Comparison of ENCODE assay signal across 8 mouse cellular contexts in the genomic region with DNA sequence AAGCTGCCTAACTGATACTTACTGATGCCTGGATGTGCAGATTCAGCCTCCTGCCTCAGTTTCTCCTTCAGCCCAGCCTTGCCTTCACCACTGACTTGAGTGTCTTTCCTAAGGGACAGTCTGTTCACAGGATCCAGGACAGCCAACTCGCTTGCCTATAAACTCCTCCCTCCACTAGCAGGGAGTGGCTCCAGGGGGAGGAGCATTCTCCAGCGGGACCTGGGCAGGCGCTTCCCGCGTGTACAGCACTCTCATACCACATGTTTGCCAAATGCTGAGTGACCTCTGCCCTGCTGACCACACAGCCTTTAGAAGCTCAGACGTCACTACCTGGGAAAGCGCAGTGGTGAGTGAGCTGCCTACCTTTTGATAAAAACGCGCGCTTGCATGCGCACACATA. TPM values are rescaled to one million over a fixed set of nuclear protein-coding genes. Genes with fewer than 3 reads are reported as not detected.
DNase-seq lines count a peak whose midpoint lies in the region; ATAC-seq and TF ChIP-seq lines count a peak whose summit lies in the region.

No protein-coding gene starts in this region.

- WGBS in forebrain, postnatal 0 days, result 23% methylated on average over 11 of the region's 11 CpGs
- WGBS in midbrain, embryonic 14.5 days, result 25% methylated on average over 11 of the region's 11 CpGs

- ATAC-seq in forebrain, postnatal 0 days, result no peak
- ATAC-seq in megakaryocyte progenitor cell, adult 5-6 weeks (replicated peaks; ENCODE audit: poor library complexity), result peak; percentile 64
- no peak for ATAC-seq in frontal cortex, adult (ENCODE audit: low TSS enrichment)
- no peak for ATAC-seq in midbrain, embryonic 14.5 days (ENCODE audit: low FRiP score, low TSS enrichment)

- no peak for TF ChIP-seq CTCF in forebrain, postnatal 0 days (IDR thresholded peaks at IDR 0.05; ENCODE audit: low read depth)

- no peaks in the 10 kb centered on the region for H3K4me1 ChIP-seq in forebrain, postnatal 0 days (ENCODE audit: insufficient read depth)
- H3K4me1 ChIP-seq in midbrain, embryonic 14.5 days (ENCODE audit: control insufficient read depth, insufficient read depth, low read length), result no peaks in the 10 kb centered on the region

- DNase-seq in testis, postnatal 10 days (ENCODE audit: low spot score), result peak; percentile 62
- DNase-seq in testis, postnatal 14 days (ENCODE audit: low spot score), result no peak
- no peak for DNase-seq in forebrain, postnatal 0 days
- peak; percentile 70 to 83 for DNase-seq in kidney, postnatal 4 days
- DNase-seq in midbrain, embryonic 14.5 days, result no peak
- no peak for DNase-seq in spleen, postnatal 14 days (ENCODE audit: low spot score in 2 of 2)

- H3K36me3 ChIP-seq in forebrain, postnatal 0 days (ENCODE audit: insufficient read depth), result no peaks in the 10 kb centered on the region
- H3K36me3 ChIP-seq in midbrain, embryonic 14.5 days (ENCODE audit: control insufficient read depth, insufficient read depth, low read length), result no peaks in the 10 kb centered on the region

- H3K27me3 ChIP-seq in forebrain, postnatal 0 days (ENCODE audit: insufficient read depth, low read length), result no peaks in the 10 kb centered on the region
- H3K27me3 ChIP-seq in midbrain, embryonic 14.5 days (ENCODE audit: control insufficient read depth, insufficient read depth, low read length), result 0 out of 2 replicates have a peak, but pooled peaks cover 3% of the 10 kb centered on the region

- no peak overlapping the region for H3K9ac ChIP-seq in forebrain, postnatal 0 days
- no peak overlapping the region for H3K9ac ChIP-seq in midbrain, embryonic 14.5 days (replicated peaks; ENCODE audit: low read length)

- no peaks in the 10 kb centered on the region for H3K9me3 ChIP-seq in forebrain, postnatal 0 days (ENCODE audit: low read length)
- no peaks in the 10 kb centered on the region for H3K9me3 ChIP-seq in midbrain, embryonic 14.5 days (ENCODE audit: control insufficient read depth, low read length)

- H3K27ac ChIP-seq in forebrain, postnatal 0 days (ENCODE audit: low read depth, low read length), result no peak overlapping the region
- no peak overlapping the region for H3K27ac ChIP-seq in midbrain, embryonic 14.5 days (replicated peaks; ENCODE audit: low read depth, low read length)

- H3K4me3 ChIP-seq in forebrain, postnatal 0 days (ENCODE audit: low read depth, low read length), result no peak overlapping the region
- no peak overlapping the region for H3K4me3 ChIP-seq in midbrain, embryonic 14.5 days (replicated peaks; ENCODE audit: low read depth, low read length)

- H3K4me2 ChIP-seq in forebrain, postnatal 0 days (ENCODE audit: low read depth), result peak overlapping the region; percentile 21; the same call in 1 of the 2 replicates
- H3K4me2 ChIP-seq in midbrain, embryonic 14.5 days (ENCODE audit: low read length), result no peak overlapping the region

RNA-seq across cellular contexts. Expression of a gene that starts 15.9 kb away (rescaled TPM):
- 283 and 328 TPM in 2 replicates for total RNA-seq in forebrain, postnatal 0 days (2014; rRNA removed)
- 856 and 963 TPM in 2 replicates for polyA plus RNA-seq in forebrain, postnatal 0 days (2015; fragmentation: Nextera tagmentation; extraction: Ambion mirVana)
- total RNA-seq in megakaryocyte progenitor cell, adult 5-6 weeks (2015), result 336 and 338 TPM in 2 replicates
- 357 and 368 TPM in 2 replicates for total RNA-seq in megakaryocyte progenitor cell, adult 5-6 weeks (2017)
- polyA plus RNA-seq in midbrain, embryonic 14.5 days (2014; fragmentation: Nextera tagmentation; extraction: Ambion mirVana), result 935 and 972 TPM in 2 replicates

RNA-seq across cellular contexts. Expression of a gene that starts 19.5 kb away (rescaled TPM):
- not detected in 2 replicates for total RNA-seq in forebrain, postnatal 0 days (2014; rRNA removed)
- not detected in 2 replicates for polyA plus RNA-seq in forebrain, postnatal 0 days (2015; fragmentation: Nextera tagmentation; extraction: Ambion mirVana)
- 1.2 TPM in 1 of 2 replicates, not detected in the other for total RNA-seq in megakaryocyte progenitor cell, adult 5-6 weeks (2015)
- 0.79 TPM in 1 of 2 replicates, not detected in the other for total RNA-seq in megakaryocyte progenitor cell, adult 5-6 weeks (2017)
- polyA plus RNA-seq in midbrain, embryonic 14.5 days (2014; fragmentation: Nextera tagmentation; extraction: Ambion mirVana), result 0.32 TPM in 1 of 2 replicates, not detected in the other

Comparison
In these comparisons a context has a peak if more than half of its experiments do, and no peak if none do; other contexts are left out.
1. DNase-seq: peak in testis, postnatal 10 days (single experiment) and kidney, postnatal 4 days (2 of 2); none in testis, postnatal 14 days (single experiment), forebrain, postnatal 0 days (single experiment), midbrain, embryonic 14.5 days (single experiment) and spleen, postnatal 14 days (0 of 2).